Mouse (Mus musculus): Measurements from ENCODE around the gene Alg5. TPM values are rescaled to one million over a fixed set of nuclear protein-coding genes. Genes with fewer than 3 reads are reported as not detected.
A peak's percentile ranks its signal among the peaks of the same experiment; 100 is the strongest.

Alg5 gene
- polyA plus RNA-seq, 1 experiment from 2014 or later, result 45.7 TPM

DNA sequence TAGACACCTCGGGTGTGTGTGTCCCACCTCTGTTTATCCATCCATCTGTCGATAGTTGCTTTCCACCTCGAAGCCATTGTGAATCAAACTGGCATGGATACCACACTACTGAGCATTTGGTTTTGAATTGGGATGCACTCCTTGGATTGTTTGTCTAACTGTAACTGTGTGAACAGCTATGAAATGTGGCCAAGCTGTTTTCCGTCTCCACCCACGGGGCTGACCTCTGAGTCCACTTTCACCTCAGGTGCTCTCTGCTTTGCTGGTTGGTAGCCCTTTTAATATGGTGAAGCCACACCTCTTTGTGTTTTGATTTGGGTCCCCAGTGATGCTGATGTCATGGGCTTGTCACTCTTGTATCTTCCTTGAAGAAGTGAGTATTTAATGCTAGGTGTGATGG, 31.5 kb downstream of the Alg5 start:
- Histone ChIP-seq H3K4me3 (replicated peaks) (no peak overlapping the region), H3K9me3 (replicated peaks) (no peaks in the 10 kb centered on the region), H3K27ac (replicated peaks) (no peak overlapping the region), H3K4me2 (no peak overlapping the region), H3K4me1 (no peaks in the 10 kb centered on the region), H3K27me3 (replicated peaks) (no peaks in the 10 kb centered on the region), H3K9ac (replicated peaks) (no peak overlapping the region), H3K36me3 (no peaks in the 10 kb centered on the region)
- ATAC-seq (ENCODE audit: low FRiP score), result no peak
- 92% methylated on average over 5 of the region's 5 CpGs for WGBS

GRCm38 (mm10) chr3:54768592-54768991, 33.3 kb downstream of the Alg5 start:
- Histone ChIP-seq H3K9ac (replicated peaks) (no peak overlapping the region), H3K27me3 (replicated peaks) (no peaks in the 10 kb centered on the region), H3K27ac (replicated peaks) (no peak overlapping the region), H3K4me3 (replicated peaks) (no peak overlapping the region), H3K9me3 (replicated peaks) (no peaks in the 10 kb centered on the region), H3K36me3 (no peaks in the 10 kb centered on the region), H3K4me1 (no peaks in the 10 kb centered on the region), H3K4me2 (no peak overlapping the region)
- 89% methylated on average over 8 of the region's 8 CpGs for WGBS
- ATAC-seq (ENCODE audit: low FRiP score), result no peak

DNA sequence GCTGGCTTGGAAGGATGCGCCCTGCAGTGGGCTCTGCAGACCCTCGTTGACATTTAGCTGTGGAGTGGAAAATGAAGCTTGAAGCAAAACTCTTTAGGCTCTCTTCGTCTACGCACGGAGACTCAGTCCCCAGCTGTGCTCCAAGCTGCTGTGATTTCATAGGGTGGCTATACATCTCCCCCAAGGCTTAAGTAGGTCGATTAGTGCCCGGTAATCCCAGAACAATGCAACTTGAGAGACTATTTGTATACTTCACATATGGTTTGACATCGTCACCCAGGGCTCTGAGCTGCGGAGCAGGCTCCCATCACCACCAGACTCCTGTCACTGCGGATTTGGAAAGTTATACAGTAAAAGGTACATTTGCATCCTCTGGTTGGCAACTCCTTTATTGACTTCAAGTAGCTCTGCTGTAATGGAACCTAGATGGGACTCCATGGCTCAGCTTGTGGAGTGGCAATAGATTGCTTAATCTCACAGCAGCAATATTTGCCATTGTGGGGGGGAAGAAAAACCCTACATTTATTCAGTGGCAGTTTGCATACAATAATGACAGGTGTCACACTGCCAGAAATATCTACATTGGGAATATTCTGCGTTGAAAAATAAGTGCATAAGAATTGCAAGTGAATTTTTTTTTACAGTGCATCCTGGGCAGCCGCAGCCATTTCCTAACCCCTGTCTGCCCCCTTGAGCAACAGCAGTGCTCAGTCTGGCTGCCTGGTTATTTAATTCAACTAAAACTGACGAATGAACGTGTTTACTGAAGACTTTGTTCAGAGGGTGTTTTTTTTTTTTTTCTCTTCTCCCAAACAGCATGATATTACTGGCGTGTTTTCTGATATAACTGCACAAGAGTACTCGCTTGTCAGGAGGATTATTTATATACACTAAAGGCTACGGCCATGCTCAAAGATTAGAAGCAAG, 34.3 kb downstream of the Alg5 start:
- no peaks in the 10 kb centered on the region for H3K36me3 ChIP-seq
- no peaks in the 10 kb centered on the region for H3K27me3 ChIP-seq (replicated peaks)
- no peak for ATAC-seq (ENCODE audit: low FRiP score)
- no peak overlapping the region for H3K4me3 ChIP-seq (replicated peaks)
- no peaks in the 10 kb centered on the region for H3K9me3 ChIP-seq (replicated peaks)
- H3K4me2 ChIP-seq, result no peak overlapping the region
- H3K9ac ChIP-seq (replicated peaks), result no peak overlapping the region
- WGBS, result 73% methylated on average over 17 of the region's 17 CpGs
- H3K4me1 ChIP-seq, result no peaks in the 10 kb centered on the region
- no peak overlapping the region for H3K27ac ChIP-seq (replicated peaks)

- no peak overlapping the region for H3K27ac ChIP-seq (replicated peaks)
- WGBS, result 88% methylated on average over 6 of the region's 6 CpGs
- H3K36me3 ChIP-seq, result no peaks in the 10 kb centered on the region
- H3K4me2 ChIP-seq, result no peak overlapping the region
- ATAC-seq (ENCODE audit: low FRiP score), result no peak
- no peak overlapping the region for H3K4me3 ChIP-seq (replicated peaks)
- H3K9ac ChIP-seq (replicated peaks), result no peak overlapping the region
- no peaks in the 10 kb centered on the region for H3K27me3 ChIP-seq (replicated peaks)
- H3K9me3 ChIP-seq (replicated peaks), result no peaks in the 10 kb centered on the region
- no peaks in the 10 kb centered on the region for H3K4me1 ChIP-seq
Measured at GRCm38 (mm10) chr3:54773613-54774012, 38.3 kb downstream of the Alg5 start.

- H3K27ac ChIP-seq (replicated peaks), result no peak overlapping the region
- no peaks in the 10 kb centered on the region for H3K27me3 ChIP-seq (replicated peaks)
- H3K9ac ChIP-seq (replicated peaks), result no peak overlapping the region
- no peaks in the 10 kb centered on the region for H3K9me3 ChIP-seq (replicated peaks)
- no peak overlapping the region for H3K4me3 ChIP-seq (replicated peaks)
- ATAC-seq (ENCODE audit: low FRiP score), result no peak
- WGBS, result 66% methylated on average over 7 of the region's 7 CpGs
- H3K4me2 ChIP-seq, result no peak overlapping the region
- H3K4me1 ChIP-seq, result no peaks in the 10 kb centered on the region
- H3K36me3 ChIP-seq, result no peaks in the 10 kb centered on the region
Measured at GRCm38 (mm10) chr3:54775989-54776631, 40.8 kb downstream of the Alg5 start.

- Histone ChIP-seq H3K4me1 (no peaks in the 10 kb centered on the region), H3K27me3 (replicated peaks) (no peaks in the 10 kb centered on the region), H3K36me3 (no peaks in the 10 kb centered on the region; the same call in 1 of the 2 replicates), H3K9me3 (replicated peaks) (no peaks in the 10 kb centered on the region), H3K4me3 (replicated peaks) (no peak overlapping the region), H3K4me2 (no peak overlapping the region), H3K27ac (replicated peaks) (no peak overlapping the region), H3K9ac (replicated peaks) (no peak overlapping the region)
- no peak for ATAC-seq (ENCODE audit: low FRiP score)
- 47% methylated on average over 2 of the region's 2 CpGs for WGBS
Measured at GRCm38 (mm10) chr3:54790601-54791000, 55.3 kb downstream of the Alg5 start.

DNA sequence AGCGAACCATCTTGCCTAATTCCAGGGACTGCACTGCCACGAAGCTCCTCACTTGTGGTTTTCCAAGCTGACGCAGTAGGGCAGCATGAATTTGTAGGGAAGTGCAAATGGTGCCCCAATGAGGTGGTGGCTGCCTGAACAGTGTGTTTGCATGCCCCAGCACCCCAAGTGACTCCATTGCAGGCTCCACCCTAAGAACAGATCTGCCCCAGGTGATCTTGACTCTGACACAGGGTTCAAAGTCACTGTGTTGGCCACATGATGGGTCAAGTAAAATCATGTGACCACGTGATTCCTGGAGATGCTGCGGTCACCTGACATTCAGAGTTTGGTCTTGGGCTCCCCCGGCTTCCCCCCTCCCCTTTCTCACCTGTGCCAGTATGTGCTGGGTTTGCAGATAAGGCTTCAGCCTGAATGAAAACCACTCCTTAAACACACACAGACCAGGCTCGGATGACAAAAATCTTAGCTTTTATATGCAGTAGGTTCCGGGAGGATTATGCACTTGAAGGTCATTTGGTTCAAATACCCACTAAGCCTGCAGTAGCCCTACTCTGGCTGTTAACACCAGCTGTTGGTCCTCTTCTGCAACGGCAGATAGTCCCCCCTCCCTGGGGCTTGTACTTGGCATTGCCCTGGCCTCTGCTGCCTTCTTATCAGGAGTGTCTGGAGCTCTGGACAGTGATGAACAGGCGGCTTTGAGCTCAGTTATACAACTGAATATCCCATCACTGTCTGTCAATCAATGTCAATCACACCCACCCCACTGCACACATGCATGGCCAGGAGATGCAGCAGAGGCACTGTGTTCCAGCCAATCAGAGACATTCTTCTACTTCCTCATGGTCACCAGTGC, 56.7 kb downstream of the Alg5 start:
- WGBS, result 83% methylated on average over 10 of the region's 10 CpGs
- no peak overlapping the region for H3K4me2 ChIP-seq
- no peaks in the 10 kb centered on the region; the same call in 1 of the 2 replicates for H3K36me3 ChIP-seq
- no peak overlapping the region for H3K4me3 ChIP-seq (replicated peaks)
- no peak for ATAC-seq (ENCODE audit: low FRiP score)
- H3K9me3 ChIP-seq (replicated peaks), result no peaks in the 10 kb centered on the region
- H3K27me3 ChIP-seq (replicated peaks), result no peaks in the 10 kb centered on the region
- H3K4me1 ChIP-seq, result no peaks in the 10 kb centered on the region
- no peak overlapping the region for H3K9ac ChIP-seq (replicated peaks)
- H3K27ac ChIP-seq (replicated peaks), result no peak overlapping the region

GRCm38 (mm10) chr3:54793762-54794161, 58.4 kb downstream of the Alg5 start:
- 89% methylated on average over 6 of the region's 6 CpGs for WGBS
- no peak for ATAC-seq (ENCODE audit: low FRiP score)

DNA sequence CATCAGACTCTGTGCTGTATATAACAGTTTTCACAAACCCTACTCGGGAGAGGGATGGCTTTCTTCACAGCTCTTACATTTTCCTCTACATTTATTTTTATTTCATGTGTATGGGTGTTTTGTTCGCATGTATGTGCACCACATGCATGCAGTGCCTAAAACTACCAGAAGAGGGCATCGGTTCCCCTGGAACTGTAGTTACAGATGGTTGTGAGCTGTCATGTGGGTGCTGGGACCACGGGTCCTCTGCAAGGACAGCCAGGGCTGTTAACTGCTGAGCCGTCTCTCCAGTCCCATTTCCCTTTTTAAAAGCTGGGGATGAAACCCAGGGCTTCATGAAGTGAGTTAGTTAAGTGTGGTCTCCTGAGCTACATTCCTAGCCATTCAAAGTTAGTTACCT, 60.0 kb downstream of the Alg5 start:
- H3K36me3 ChIP-seq, result no peaks in the 10 kb centered on the region
- H3K27me3 ChIP-seq (replicated peaks), result no peaks in the 10 kb centered on the region
- H3K4me3 ChIP-seq (replicated peaks), result no peak overlapping the region
- no peaks in the 10 kb centered on the region for H3K9me3 ChIP-seq (replicated peaks)
- WGBS, result 91% methylated on average over 5 of the region's 5 CpGs
- no peak for ATAC-seq (ENCODE audit: low FRiP score)
- H3K27ac ChIP-seq (replicated peaks), result no peak overlapping the region
- no peaks in the 10 kb centered on the region for H3K4me1 ChIP-seq
- H3K4me2 ChIP-seq, result no peak overlapping the region
- no peak overlapping the region for H3K9ac ChIP-seq (replicated peaks)

More at GRCm38 (mm10) chr3:54793762-54794161, 58.4 kb downstream of the Alg5 start:
- no peaks in the 10 kb centered on the region for H3K9me3 ChIP-seq (replicated peaks)
- H3K4me1 ChIP-seq, result no peaks in the 10 kb centered on the region
- H3K9ac ChIP-seq (replicated peaks), result no peak overlapping the region
- H3K27me3 ChIP-seq (replicated peaks), result no peaks in the 10 kb centered on the region
- H3K4me3 ChIP-seq (replicated peaks), result no peak overlapping the region
- H3K36me3 ChIP-seq, result no peaks in the 10 kb centered on the region; the same call in 1 of the 2 replicates
- H3K27ac ChIP-seq (replicated peaks), result no peak overlapping the region
- no peak overlapping the region for H3K4me2 ChIP-seq

GRCm38 (mm10) chr3:54795806-54796205, 60.5 kb downstream of the Alg5 start:
- no peak overlapping the region for H3K9ac ChIP-seq (replicated peaks)
- no peak overlapping the region for H3K4me3 ChIP-seq (replicated peaks)
- H3K27me3 ChIP-seq (replicated peaks), result no peaks in the 10 kb centered on the region
- WGBS, result 94% methylated on average over 1 of the region's 1 CpGs
- H3K4me2 ChIP-seq, result no peak overlapping the region
- no peaks in the 10 kb centered on the region for H3K9me3 ChIP-seq (replicated peaks)
- ATAC-seq (ENCODE audit: low FRiP score), result no peak
- no peaks in the 10 kb centered on the region for H3K36me3 ChIP-seq
- no peak overlapping the region for H3K27ac ChIP-seq (replicated peaks)
- no peaks in the 10 kb centered on the region for H3K4me1 ChIP-seq

DNA sequence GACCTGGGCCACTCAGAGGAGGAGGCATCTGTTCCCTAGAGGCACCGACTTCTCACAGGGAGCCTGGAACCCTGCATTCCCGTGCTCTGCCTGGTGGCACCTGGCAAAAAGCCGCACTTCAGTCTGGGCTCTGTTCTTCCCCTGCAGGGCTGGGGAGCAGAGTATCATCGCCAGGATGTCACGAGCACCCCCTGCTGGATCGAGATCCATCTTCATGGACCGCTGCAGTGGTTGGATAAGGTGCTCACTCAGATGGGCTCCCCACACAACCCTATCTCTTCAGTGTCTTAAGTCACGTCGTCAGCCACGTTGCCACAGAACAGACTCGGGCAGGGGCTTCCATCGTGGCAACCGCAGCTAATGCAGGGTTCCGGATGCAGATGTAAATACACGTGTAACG, 61.9 kb downstream of the Alg5 start:
- Histone ChIP-seq H3K27ac (replicated peaks) (no peak overlapping the region), H3K27me3 (replicated peaks) (no peaks in the 10 kb centered on the region), H3K4me1 (no peaks in the 10 kb centered on the region), H3K4me3 (replicated peaks) (no peak overlapping the region), H3K9me3 (replicated peaks) (no peaks in the 10 kb centered on the region), H3K36me3 (no peaks in the 10 kb centered on the region), H3K4me2 (no peak overlapping the region), H3K9ac (replicated peaks) (no peak overlapping the region)
- ATAC-seq (ENCODE audit: low FRiP score), result peak; percentile 75
- 38% methylated on average over 16 of the region's 16 CpGs for WGBS
